Mouse (Mus musculus) forebrain, embryonic 13.5 days (tissue): ENCODE results near the gene Slit3. TPM values are rescaled to one million over a fixed set of nuclear protein-coding genes. Genes with fewer than 3 reads are reported as not detected.

ENCODE experiments used
- ATAC-seq: fragments of 200-750 bp; cut with Nextera tagmentation; 2 replicates; pipeline ENCODE4 v1.8.0; 2017
- H3K27ac ChIP-seq: fragments of 300-500 bp; sonication (generic); 2 replicates; pipeline ENCODE4 v1.5.1; 2015; ENCODE audit warnings: inconsistent platforms, mild to moderate bottlenecking, moderate library complexity
- H3K27me3 ChIP-seq: fragments of 300-500 bp; sonication (generic); 2 replicates; pipeline ENCODE4 v1.6.1; 2015; ENCODE audit warnings: mild to moderate bottlenecking, inconsistent platforms
- H3K36me3 ChIP-seq: fragments of 300-500 bp; sonication (generic); 2 replicates; pipeline ENCODE4 v1.6.1; 2015; ENCODE audit warnings: mild to moderate bottlenecking, inconsistent platforms; ENCODE audit not compliant: poor library complexity, severe bottlenecking
- H3K4me1 ChIP-seq: fragments of 300-500 bp; sonication (generic); 2 replicates; pipeline ENCODE4 v1.6.1; 2015; ENCODE audit warnings: inconsistent platforms
- H3K4me2 ChIP-seq: fragments of 300-500 bp; sonication (generic); 2 replicates; pipeline ENCODE4 v1.6.1; 2015; ENCODE audit warnings: inconsistent platforms, mild to moderate bottlenecking, moderate library complexity
- H3K4me3 ChIP-seq: fragments of 300-500 bp; sonication (generic); 2 replicates; pipeline ENCODE4 v1.5.1; 2015; ENCODE audit warnings: mild to moderate bottlenecking, inconsistent platforms
- H3K9ac ChIP-seq: fragments of 300-500 bp; sonication (generic); 2 replicates; pipeline ENCODE4 v1.6.1; 2015; ENCODE audit warnings: mild to moderate bottlenecking, inconsistent platforms
- H3K9me3 ChIP-seq: fragments of 300-500 bp; sonication (generic); replicated peaks from 2 replicates; pipeline ENCODE4 v1.6.1; 2016; ENCODE audit warnings: inconsistent platforms
- WGBS: fragments of 180-500 bp; shearing (Covaris S2); methylation state at CpG from one replicate; pipeline ENCODE4 v1.1.7; 2015; 5-methylcytosine and 5-hydroxymethylcytosine counted together
- polyA plus RNA-seq: library from polyadenylated mRNA; unstranded; fragments of >200 nt; fragmentation: Nextera tagmentation; extraction: Ambion mirVana; gene quantifications from 2 replicates; pipeline ENCODE4 v1.2.1, GENCODE M21; 2015

Gene Slit3
- polyA plus RNA-seq, 1 experiment from 2014 or later, result 2.6 TPM

DNA sequence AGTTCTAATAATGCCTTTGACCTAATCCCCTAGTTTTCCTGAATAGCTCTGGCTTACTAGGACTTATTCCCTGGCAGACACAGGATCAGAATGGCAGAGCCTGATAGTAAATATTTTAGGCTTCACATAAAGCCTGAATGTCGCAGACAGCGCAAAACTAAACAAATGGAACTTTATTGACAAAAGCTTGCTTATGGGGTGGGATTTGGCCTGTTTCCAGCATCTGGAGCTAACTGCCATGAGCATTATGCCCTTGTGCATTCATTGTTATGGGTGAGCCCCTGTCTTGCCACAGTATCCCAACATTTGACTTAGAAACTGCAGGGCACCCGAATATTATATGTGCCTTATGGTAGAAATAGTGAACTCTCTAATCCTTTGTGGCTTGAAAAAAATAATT is 438.4 kb downstream of the Slit3 start:
- Histone ChIP-seq H3K4me1 (peaks cover 23% of the 10 kb centered on the region), H3K9ac (no peak overlapping the region), H3K9me3 (no peaks in the 10 kb centered on the region), H3K36me3 (no peaks in the 10 kb centered on the region), H3K27me3 (peaks cover 87% of the 10 kb centered on the region), H3K4me2 (no peak overlapping the region), H3K4me3 (no peak overlapping the region), H3K27ac (no peak overlapping the region)
- ATAC-seq, result no peak
- 37% methylated on average over 3 of the region's 3 CpGs for WGBS

DNA sequence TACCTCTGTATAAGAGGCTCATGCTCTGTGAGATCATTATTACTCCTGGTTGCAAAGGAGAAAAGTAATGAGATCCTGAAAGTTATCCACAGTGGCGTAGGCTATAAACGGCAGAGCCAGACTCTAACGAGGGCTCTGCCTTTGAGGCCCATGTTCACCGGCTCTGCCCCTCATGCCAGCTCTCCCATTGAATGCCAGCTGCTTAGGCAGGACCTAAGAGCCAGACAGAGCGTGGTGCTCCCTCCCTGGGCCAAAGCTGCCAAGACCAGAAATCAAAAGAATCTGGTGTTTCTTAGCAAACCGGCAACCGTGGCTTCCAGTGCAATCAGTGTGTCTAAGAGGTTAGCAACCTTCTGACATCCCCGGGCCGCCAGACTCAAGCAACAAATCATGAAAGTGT is 440.7 kb downstream of the Slit3 start:
- H3K9ac ChIP-seq, result no peak overlapping the region
- H3K27me3 ChIP-seq, result peaks cover 91% of the 10 kb centered on the region
- H3K27ac ChIP-seq, result no peak overlapping the region
- no peaks in the 10 kb centered on the region for H3K36me3 ChIP-seq
- H3K4me2 ChIP-seq, result no peak overlapping the region
- WGBS, result 53% methylated on average over 9 of the region's 9 CpGs
- ATAC-seq, result no peak
- H3K9me3 ChIP-seq, result no peaks in the 10 kb centered on the region
- H3K4me3 ChIP-seq, result no peak overlapping the region
- peaks cover 11% of the 10 kb centered on the region; the same call in 1 of the 2 replicates for H3K4me1 ChIP-seq

DNA sequence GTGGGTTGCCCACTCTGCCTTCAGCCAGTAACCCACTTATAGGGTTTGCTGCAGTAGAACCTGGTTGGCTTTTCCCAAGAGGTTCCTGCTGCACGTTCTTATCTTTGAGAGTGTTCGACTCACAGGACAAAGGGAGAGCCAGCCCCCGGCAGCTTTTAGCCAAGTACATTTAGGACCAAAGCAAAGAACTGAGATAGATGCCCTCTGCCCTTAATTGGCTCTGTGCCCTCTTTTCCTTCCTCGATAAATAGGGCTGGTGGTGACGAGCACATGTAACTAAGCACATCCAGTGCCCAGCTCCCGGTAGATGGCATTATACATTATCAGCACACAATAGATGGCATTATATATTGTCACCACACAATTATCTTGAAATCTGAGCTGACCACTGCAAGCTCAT is 444.3 kb downstream of the Slit3 start:
- Histone ChIP-seq H3K9me3 (no peaks in the 10 kb centered on the region), H3K9ac (no peak overlapping the region), H3K4me3 (no peak overlapping the region), H3K27me3 (peaks cover 92% of the 10 kb centered on the region), H3K4me1 (no peaks in the 10 kb centered on the region), H3K27ac (no peak overlapping the region), H3K36me3 (no peaks in the 10 kb centered on the region), H3K4me2 (no peak overlapping the region)
- ATAC-seq, result no peak
- WGBS, result 45% methylated on average over 6 of the region's 6 CpGs

DNA sequence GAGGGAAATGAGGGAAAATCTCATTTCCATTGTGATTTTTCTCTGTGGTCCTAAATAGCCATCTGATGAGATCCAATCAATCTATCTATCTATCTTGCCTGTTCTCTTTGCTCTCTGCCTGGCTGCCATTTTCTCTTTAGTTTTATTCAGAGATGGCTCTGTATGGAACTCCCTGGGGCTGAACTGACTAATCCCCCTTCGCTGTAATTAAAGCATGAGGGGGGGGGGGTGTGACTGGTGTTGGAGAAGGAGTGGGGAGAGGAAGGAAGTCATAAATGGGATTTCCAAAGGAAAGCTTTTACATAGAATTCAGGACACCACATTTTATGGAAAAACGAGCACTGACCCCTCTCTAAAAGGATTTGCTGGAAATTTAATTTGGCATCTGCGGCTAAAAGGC is 445.7 kb downstream of the Slit3 start:
- no peak for ATAC-seq
- Histone ChIP-seq H3K4me1 (0 out of 2 replicates have a peak, but pooled peaks cover under 1% of the 10 kb centered on the region), H3K9me3 (no peaks in the 10 kb centered on the region), H3K4me3 (no peak overlapping the region), H3K27ac (no peak overlapping the region), H3K4me2 (no peak overlapping the region), H3K9ac (no peak overlapping the region), H3K27me3 (peaks cover 92% of the 10 kb centered on the region), H3K36me3 (no peaks in the 10 kb centered on the region)
- 9% methylated on average over 3 of the region's 3 CpGs for WGBS

DNA sequence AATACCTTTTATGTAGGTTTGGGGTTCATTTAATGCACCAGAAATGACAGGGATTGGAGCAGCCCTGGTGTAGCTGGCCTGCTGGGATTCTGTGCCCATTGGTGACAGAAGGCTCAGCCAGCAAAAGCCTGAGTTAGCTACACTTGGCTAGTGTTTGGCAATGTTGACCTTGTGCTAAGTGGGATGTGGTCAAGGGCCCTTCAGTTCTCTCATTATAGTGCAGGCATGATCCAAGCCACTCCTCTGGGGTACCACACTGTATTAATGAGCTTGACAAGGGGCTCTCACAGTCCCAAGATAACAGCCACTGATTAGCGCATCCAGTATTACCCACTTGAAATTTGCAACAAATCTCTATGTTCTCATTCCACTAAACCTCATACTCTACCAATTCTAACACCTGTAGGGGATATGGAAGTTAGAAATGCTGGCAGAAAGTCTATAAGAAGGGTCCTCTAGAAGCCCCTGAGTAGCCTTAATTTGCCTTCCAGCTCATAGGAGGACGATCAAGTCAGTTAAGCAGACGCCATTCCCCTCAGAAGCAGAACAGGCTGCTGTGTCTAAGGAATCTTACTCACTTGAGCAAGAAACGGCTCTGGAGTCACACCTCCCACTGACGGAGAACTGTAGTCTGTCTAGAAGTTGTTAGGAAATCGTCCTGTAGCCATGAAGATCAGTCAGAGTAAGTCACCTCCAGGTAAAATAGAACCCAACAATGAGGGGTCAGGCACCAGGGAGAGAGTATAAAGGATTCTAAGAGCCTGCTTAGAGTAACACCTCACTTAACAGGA is 448.3 kb downstream of the Slit3 start:
- H3K4me3 ChIP-seq, result no peak overlapping the region
- no peaks in the 10 kb centered on the region for H3K9me3 ChIP-seq
- no peak for ATAC-seq
- H3K4me1 ChIP-seq, result peaks cover 11% of the 10 kb centered on the region
- no peak overlapping the region for H3K4me2 ChIP-seq
- no peak overlapping the region for H3K27ac ChIP-seq
- 73% methylated on average over 6 of the region's 6 CpGs for WGBS
- H3K27me3 ChIP-seq, result peaks cover 85% of the 10 kb centered on the region
- no peaks in the 10 kb centered on the region for H3K36me3 ChIP-seq
- H3K9ac ChIP-seq, result no peak overlapping the region

DNA sequence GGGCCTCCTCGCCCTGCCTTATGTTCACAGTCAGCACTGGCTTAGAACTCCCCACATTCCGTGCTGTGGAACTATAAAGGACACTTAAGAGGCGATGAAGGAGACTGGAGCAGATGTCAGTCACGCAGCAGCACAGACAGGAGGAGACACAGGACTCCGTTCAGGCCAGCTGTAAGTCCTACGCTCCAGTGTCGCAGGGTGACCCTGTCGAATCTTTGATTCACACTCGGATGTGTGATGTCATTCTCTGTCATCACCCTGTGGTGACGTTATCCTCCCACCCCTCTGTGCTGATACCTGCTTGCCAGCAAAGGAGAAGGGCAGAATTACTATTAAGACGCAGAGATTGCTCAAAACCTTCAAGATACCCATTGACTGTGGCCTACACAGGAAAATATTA is 448.9 kb downstream of the Slit3 start:
- H3K4me1 ChIP-seq, result peaks cover 18% of the 10 kb centered on the region
- H3K27ac ChIP-seq, result no peak overlapping the region
- H3K36me3 ChIP-seq, result no peaks in the 10 kb centered on the region
- 84% methylated on average over 11 of the region's 11 CpGs for WGBS
- no peaks in the 10 kb centered on the region for H3K9me3 ChIP-seq
- ATAC-seq, result no peak
- peaks cover 82% of the 10 kb centered on the region for H3K27me3 ChIP-seq
- no peak overlapping the region for H3K9ac ChIP-seq
- H3K4me2 ChIP-seq, result no peak overlapping the region
- no peak overlapping the region for H3K4me3 ChIP-seq

DNA sequence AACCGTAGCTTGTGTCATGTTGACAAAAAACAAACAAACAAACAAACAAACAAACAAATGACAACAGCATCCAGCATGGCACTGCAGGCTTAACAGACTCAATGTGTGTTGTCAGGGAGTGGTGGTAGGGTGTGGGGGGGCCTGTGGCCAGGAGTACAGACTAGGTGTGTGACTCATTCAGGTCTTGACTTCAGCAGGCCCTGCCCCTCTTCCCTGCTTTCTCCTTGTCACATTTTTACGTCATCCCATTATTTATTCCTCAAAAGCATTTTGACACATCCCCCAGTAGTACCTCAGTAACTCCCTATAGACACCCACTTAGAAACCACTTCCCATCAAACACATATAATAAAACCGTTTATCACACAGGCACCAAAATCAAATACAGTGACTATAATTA is 450.9 kb downstream of the Slit3 start:
- WGBS, result 68% methylated on average over 3 of the region's 3 CpGs
- no peak overlapping the region for H3K9ac ChIP-seq
- H3K36me3 ChIP-seq, result no peaks in the 10 kb centered on the region
- no peaks in the 10 kb centered on the region for H3K9me3 ChIP-seq
- no peak overlapping the region for H3K4me2 ChIP-seq
- no peak overlapping the region for H3K4me3 ChIP-seq
- peaks cover 77% of the 10 kb centered on the region for H3K27me3 ChIP-seq
- ATAC-seq, result peak; percentile 42; the same call in 1 of the 2 replicates
- H3K27ac ChIP-seq, result no peak overlapping the region
- peaks cover 37% of the 10 kb centered on the region for H3K4me1 ChIP-seq

DNA sequence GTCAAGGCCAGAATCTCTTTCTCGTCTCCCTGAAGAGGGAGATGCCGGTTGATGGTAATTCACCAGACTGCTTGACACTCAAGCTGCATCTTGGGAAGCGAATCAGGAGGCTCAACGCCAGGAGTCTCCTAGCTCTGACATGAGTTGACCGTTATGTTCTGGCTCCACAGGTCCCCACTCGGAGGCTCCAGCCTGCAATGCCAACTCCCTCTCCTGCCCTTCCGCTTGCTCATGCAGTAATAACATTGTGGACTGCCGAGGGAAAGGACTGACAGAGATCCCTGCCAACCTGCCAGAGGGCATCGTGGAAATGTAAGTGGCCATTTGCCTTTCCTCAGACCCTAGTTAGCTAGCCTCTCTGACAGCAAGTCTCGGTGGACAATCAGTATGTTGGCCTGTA is 457.8 kb downstream of the Slit3 start:
- no peaks in the 10 kb centered on the region for H3K9me3 ChIP-seq
- no peak overlapping the region for H3K9ac ChIP-seq
- no peak for ATAC-seq
- no peak overlapping the region for H3K27ac ChIP-seq
- peaks cover 41% of the 10 kb centered on the region for H3K27me3 ChIP-seq
- no peak overlapping the region for H3K4me2 ChIP-seq
- H3K4me1 ChIP-seq, result peaks cover 30% of the 10 kb centered on the region
- H3K4me3 ChIP-seq, result no peak overlapping the region
- 90% methylated on average over 10 of the region's 10 CpGs for WGBS
- no peaks in the 10 kb centered on the region for H3K36me3 ChIP-seq

DNA sequence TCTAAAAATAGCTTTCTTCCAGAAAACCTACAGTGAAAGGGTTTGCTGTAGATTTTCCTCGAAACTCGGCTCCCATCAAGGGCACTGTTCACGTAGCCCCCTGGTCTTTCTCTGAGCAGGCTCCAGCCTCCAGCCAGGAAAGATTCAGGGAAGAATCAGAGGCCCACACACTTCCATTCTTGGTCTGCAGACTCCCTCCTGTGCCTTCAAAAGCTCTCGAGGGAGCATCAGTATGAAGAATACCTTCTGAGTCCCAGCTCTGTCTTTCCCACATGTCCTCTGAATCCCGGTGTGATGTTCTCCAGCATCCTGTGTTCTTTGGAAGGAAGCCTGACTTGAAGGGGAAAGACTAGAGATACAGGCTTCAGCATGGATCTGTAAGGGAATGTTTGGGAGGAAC is 461.6 kb downstream of the Slit3 start:
- peaks cover 9% of the 10 kb centered on the region; the same call in 1 of the 2 replicates for H3K4me1 ChIP-seq
- WGBS, result 82% methylated on average over 5 of the region's 5 CpGs
- no peaks in the 10 kb centered on the region for H3K36me3 ChIP-seq
- no peak overlapping the region for H3K4me2 ChIP-seq
- no peak overlapping the region for H3K4me3 ChIP-seq
- H3K27me3 ChIP-seq, result peaks cover 29% of the 10 kb centered on the region
- no peak overlapping the region for H3K9ac ChIP-seq
- ATAC-seq, result no peak
- H3K9me3 ChIP-seq, result no peaks in the 10 kb centered on the region
- no peak overlapping the region for H3K27ac ChIP-seq

DNA sequence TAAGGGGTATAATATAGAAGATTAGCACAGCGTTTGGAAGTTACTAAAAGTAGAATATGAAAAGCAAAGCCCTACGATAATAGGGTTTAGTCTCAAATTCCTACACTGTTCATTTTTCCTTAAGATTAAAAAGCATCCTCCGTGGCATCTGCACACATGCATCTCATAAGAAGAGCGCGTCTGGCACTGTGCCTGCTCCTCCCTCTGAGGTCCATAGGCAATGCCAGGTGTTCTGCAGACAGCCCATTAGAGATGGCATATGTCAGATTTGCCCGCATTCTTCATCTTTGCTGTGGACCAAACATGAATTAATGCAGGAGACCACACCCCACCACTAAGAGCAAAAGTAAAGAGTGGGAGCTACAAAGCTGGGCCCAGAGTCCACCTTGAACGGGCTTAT is 462.6 kb downstream of the Slit3 start:
- Histone ChIP-seq H3K4me1 (peaks cover 10% of the 10 kb centered on the region; the same call in 1 of the 2 replicates), H3K9me3 (no peaks in the 10 kb centered on the region), H3K27ac (no peak overlapping the region), H3K27me3 (peaks cover 25% of the 10 kb centered on the region), H3K9ac (no peak overlapping the region), H3K36me3 (no peaks in the 10 kb centered on the region), H3K4me3 (no peak overlapping the region), H3K4me2 (no peak overlapping the region)
- WGBS, result 91% methylated on average over 7 of the region's 7 CpGs
- no peak for ATAC-seq

DNA sequence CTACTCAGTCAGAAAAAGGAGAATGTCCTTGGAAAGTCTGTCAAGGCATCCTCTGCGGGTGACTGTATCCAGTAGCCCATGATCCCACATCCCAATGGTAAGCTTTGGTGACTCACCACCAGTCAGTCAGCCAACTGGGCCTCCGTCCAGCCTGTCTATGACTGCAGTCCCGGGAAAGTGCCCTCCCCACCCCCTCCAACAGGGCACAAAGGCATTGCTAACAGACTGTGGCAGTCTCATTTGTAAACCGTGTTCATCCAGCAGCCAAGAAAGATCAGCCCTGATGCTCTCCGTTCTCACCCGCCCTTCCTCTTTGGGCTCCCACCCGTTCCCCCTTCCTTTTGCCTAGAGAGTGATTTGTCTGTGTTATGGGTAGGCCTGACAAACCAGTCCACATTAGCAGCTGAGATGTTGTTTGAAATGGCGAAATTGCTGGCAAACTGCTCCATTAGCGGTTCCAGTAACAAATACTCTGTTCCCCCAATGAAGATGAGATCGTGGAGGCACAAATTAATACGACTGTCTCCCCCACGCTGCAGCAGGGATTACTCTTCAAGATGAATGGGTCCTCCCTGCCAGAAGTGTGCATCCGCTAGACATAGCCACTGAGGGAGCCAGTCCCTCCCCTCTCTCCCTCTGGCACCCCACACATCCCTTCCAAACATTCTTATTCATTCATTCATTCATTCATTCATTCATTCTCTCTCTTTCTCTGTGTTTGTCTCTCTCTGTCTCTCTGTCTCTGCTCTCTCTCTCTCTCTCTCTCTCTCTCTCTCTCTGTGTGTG is 466.3 kb downstream of the Slit3 start:
- no peaks in the 10 kb centered on the region for H3K9me3 ChIP-seq
- H3K36me3 ChIP-seq, result no peaks in the 10 kb centered on the region
- H3K9ac ChIP-seq, result no peak overlapping the region
- WGBS, result 60% methylated on average over 13 of the region's 13 CpGs
- H3K4me1 ChIP-seq, result peaks cover 10% of the 10 kb centered on the region; the same call in 1 of the 2 replicates
- no peak overlapping the region for H3K4me3 ChIP-seq
- peaks cover 15% of the 10 kb centered on the region for H3K27me3 ChIP-seq
- H3K4me2 ChIP-seq, result no peak overlapping the region
- ATAC-seq, result peak; percentile 87
- no peak overlapping the region for H3K27ac ChIP-seq

DNA sequence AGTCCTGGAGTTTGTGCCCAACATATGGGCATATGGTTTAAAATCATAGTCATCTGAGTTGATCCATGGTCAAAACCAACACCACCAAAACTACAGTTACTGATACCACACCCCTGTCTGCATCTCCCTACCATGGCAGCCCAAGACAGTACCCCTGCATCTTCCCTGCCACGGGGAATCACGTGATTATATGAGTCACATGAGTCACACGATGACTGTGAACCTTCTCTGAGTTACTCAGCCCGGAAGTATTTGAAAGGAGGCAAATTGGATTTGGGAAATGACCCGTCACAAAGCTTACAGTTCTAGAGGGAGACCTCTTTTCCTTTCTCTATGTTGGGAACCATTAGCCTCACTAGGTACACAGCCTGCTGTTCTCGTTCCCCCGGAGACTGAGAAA is 468.9 kb downstream of the Slit3 start:
- WGBS, result 72% methylated on average over 7 of the region's 7 CpGs
- no peak overlapping the region for H3K27ac ChIP-seq
- H3K4me3 ChIP-seq, result no peak overlapping the region
- no peak overlapping the region for H3K4me2 ChIP-seq
- H3K9me3 ChIP-seq, result no peaks in the 10 kb centered on the region
- peaks cover 25% of the 10 kb centered on the region for H3K27me3 ChIP-seq
- H3K36me3 ChIP-seq, result no peaks in the 10 kb centered on the region
- H3K9ac ChIP-seq, result no peak overlapping the region
- ATAC-seq, result no peak
- H3K4me1 ChIP-seq, result peaks cover 15% of the 10 kb centered on the region; the same call in 1 of the 2 replicates
